Mouse (Mus musculus): ENCODE data around the gene Hbs1l. TPM values are rescaled to one million over a fixed set of nuclear protein-coding genes. Genes with fewer than 3 reads are reported as not detected.

Gene Hbs1l
- polyA plus RNA-seq, 1 experiment from 2014 or later = 114 TPM

- Histone ChIP-seq H3K27ac (no peak overlapping the region), H3K27me3 (ENCODE audit: insufficient read depth, poor library complexity, severe bottlenecking) (no peaks in the 10 kb centered on the region), H3K36me3 (no peaks in the 10 kb centered on the region), H3K4me3 (no peak overlapping the region), H3K4me1 (replicated peaks) (no peaks in the 10 kb centered on the region), H3K9me3 (no peaks in the 10 kb centered on the region)
- no peak for DNase-seq (ENCODE audit: low spot score)
- 98% methylated on average over 2 of the region's 2 CpGs for WGBS
These were observed 24.5 kb upstream of the Hbs1l start for GRCm38 (mm10) chr10:21271310-21271709.

- no peaks in the 10 kb centered on the region for H3K27me3 ChIP-seq (ENCODE audit: insufficient read depth, poor library complexity, severe bottlenecking)
- H3K9me3 ChIP-seq = no peaks in the 10 kb centered on the region
- no peak overlapping the region for H3K4me3 ChIP-seq
- H3K36me3 ChIP-seq = no peaks in the 10 kb centered on the region
- WGBS = 62% methylated on average over 6 of the region's 6 CpGs
- no peaks in the 10 kb centered on the region for H3K4me1 ChIP-seq (replicated peaks)
- DNase-seq (ENCODE audit: low spot score) = no peak
- no peak overlapping the region for H3K27ac ChIP-seq
These were observed 24.0 kb upstream of the Hbs1l start for GRCm38 (mm10) chr10:21271785-21272184.

GRCm38 (mm10) chr10:21287243-21288127 is 8.3 kb upstream of the Hbs1l start:
- Histone ChIP-seq H3K27ac (no peak overlapping the region), H3K4me3 (no peak overlapping the region), H3K27me3 (ENCODE audit: insufficient read depth, poor library complexity, severe bottlenecking) (no peaks in the 10 kb centered on the region), H3K4me1 (replicated peaks) (no peaks in the 10 kb centered on the region), H3K9me3 (no peaks in the 10 kb centered on the region), H3K36me3 (no peaks in the 10 kb centered on the region)
- no peak for DNase-seq (ENCODE audit: low spot score)
- 63% methylated on average over 10 of the region's 10 CpGs for WGBS

- no peak overlapping the region for H3K4me3 ChIP-seq
- DNase-seq (ENCODE audit: low spot score) = no peak
- 31% methylated on average over 4 of the region's 4 CpGs for WGBS
- no peaks in the 10 kb centered on the region for H3K27me3 ChIP-seq (ENCODE audit: insufficient read depth, poor library complexity, severe bottlenecking)
- H3K27ac ChIP-seq = no peak overlapping the region
- H3K4me1 ChIP-seq (replicated peaks) = no peaks in the 10 kb centered on the region; the same call in 1 of the 2 replicates
- H3K36me3 ChIP-seq = no peaks in the 10 kb centered on the region
- H3K9me3 ChIP-seq = no peaks in the 10 kb centered on the region
These were observed 4.6 kb upstream of the Hbs1l start for GRCm38 (mm10) chr10:21291228-21291627.

GRCm38 (mm10) chr10:21294217-21294616 is 1.6 kb upstream of the Hbs1l start:
- Histone ChIP-seq H3K4me3 (no peak overlapping the region), H3K27me3 (ENCODE audit: insufficient read depth, poor library complexity, severe bottlenecking) (no peaks in the 10 kb centered on the region), H3K27ac (no peak overlapping the region), H3K36me3 (peaks cover 3% of the 10 kb centered on the region), H3K9me3 (no peaks in the 10 kb centered on the region), H3K4me1 (replicated peaks) (peaks cover 14% of the 10 kb centered on the region)
- 89% methylated on average over 2 of the region's 2 CpGs for WGBS
- no peak for DNase-seq (ENCODE audit: low spot score)

- Histone ChIP-seq H3K27ac (peak overlapping the region; percentile 89; the same call in 1 of the 2 replicates), H3K4me3 (peak overlapping the region; percentile 76), H3K27me3 (ENCODE audit: insufficient read depth, poor library complexity, severe bottlenecking) (no peaks in the 10 kb centered on the region), H3K9me3 (no peaks in the 10 kb centered on the region), H3K36me3 (peaks cover 14% of the 10 kb centered on the region), H3K4me1 (replicated peaks) (peaks cover 14% of the 10 kb centered on the region)
- DNase-seq (ENCODE audit: low spot score) = no peak
- 47% methylated on average over 4 of the region's 4 CpGs for WGBS
These were observed 401 bp upstream of the Hbs1l start for GRCm38 (mm10) chr10:21295397-21295758.

GRCm38 (mm10) chr10:21298972-21299371 is 3.2 kb downstream of the Hbs1l start:
- DNase-seq (ENCODE audit: low spot score) = no peak

GRCm38 (mm10) chr10:21301822-21302221 is 6.0 kb downstream of the Hbs1l start:
- Histone ChIP-seq H3K4me1 (replicated peaks) (peaks cover 10% of the 10 kb centered on the region), H3K9me3 (no peaks in the 10 kb centered on the region), H3K36me3 (peaks cover 78% of the 10 kb centered on the region), H3K27me3 (ENCODE audit: insufficient read depth, poor library complexity, severe bottlenecking) (no peaks in the 10 kb centered on the region), H3K4me3 (no peak overlapping the region), H3K27ac (no peak overlapping the region)
- no peak for DNase-seq (ENCODE audit: low spot score)
- WGBS = 88% methylated on average over 7 of the region's 7 CpGs

More at GRCm38 (mm10) chr10:21298972-21299371, 3.2 kb downstream of the Hbs1l start:
- Histone ChIP-seq H3K27me3 (ENCODE audit: insufficient read depth, poor library complexity, severe bottlenecking) (no peaks in the 10 kb centered on the region), H3K36me3 (peaks cover 49% of the 10 kb centered on the region), H3K4me1 (replicated peaks) (peaks cover 14% of the 10 kb centered on the region), H3K9me3 (no peaks in the 10 kb centered on the region), H3K27ac (no peak overlapping the region), H3K4me3 (no peak overlapping the region)
- WGBS = 94% methylated on average over 2 of the region's 2 CpGs

GRCm38 (mm10) chr10:21304672-21305632 is 9.2 kb downstream of the Hbs1l start:
- DNase-seq (ENCODE audit: low spot score) = no peak
- Histone ChIP-seq H3K27me3 (ENCODE audit: insufficient read depth, poor library complexity, severe bottlenecking) (no peaks in the 10 kb centered on the region), H3K4me3 (no peak overlapping the region), H3K4me1 (replicated peaks) (no peaks in the 10 kb centered on the region), H3K27ac (no peak overlapping the region), H3K36me3 (peaks cover 79% of the 10 kb centered on the region), H3K9me3 (no peaks in the 10 kb centered on the region)
- 88% methylated on average over 11 of the region's 11 CpGs for WGBS

GRCm38 (mm10) chr10:21313732-21314131 is 18.0 kb downstream of the Hbs1l start:
- no peaks in the 10 kb centered on the region for H3K27me3 ChIP-seq (ENCODE audit: insufficient read depth, poor library complexity, severe bottlenecking)
- 88% methylated on average over 4 of the region's 4 CpGs for WGBS
- H3K4me3 ChIP-seq = no peak overlapping the region
- no peak for DNase-seq (ENCODE audit: low spot score)
- no peaks in the 10 kb centered on the region for H3K9me3 ChIP-seq
- no peaks in the 10 kb centered on the region for H3K4me1 ChIP-seq (replicated peaks)
- peaks cover 34% of the 10 kb centered on the region for H3K36me3 ChIP-seq
- no peak overlapping the region for H3K27ac ChIP-seq

- WGBS = 91% methylated on average over 1 of the region's 1 CpGs
- peaks cover 34% of the 10 kb centered on the region for H3K36me3 ChIP-seq
- no peaks in the 10 kb centered on the region for H3K4me1 ChIP-seq (replicated peaks)
These were observed 20.3 kb downstream of the Hbs1l start for GRCm38 (mm10) chr10:21316123-21316522.

GRCm38 (mm10) chr10:21318250-21318649 is 22.5 kb downstream of the Hbs1l start:
- 94% methylated on average over 4 of the region's 4 CpGs for WGBS
- H3K27me3 ChIP-seq (ENCODE audit: insufficient read depth, poor library complexity, severe bottlenecking) = no peaks in the 10 kb centered on the region
- H3K9me3 ChIP-seq = no peaks in the 10 kb centered on the region
- H3K4me1 ChIP-seq (replicated peaks) = no peaks in the 10 kb centered on the region
- no peak overlapping the region for H3K27ac ChIP-seq
- no peak overlapping the region for H3K4me3 ChIP-seq
- H3K36me3 ChIP-seq = peaks cover 34% of the 10 kb centered on the region
- no peak for DNase-seq (ENCODE audit: low spot score)

More at GRCm38 (mm10) chr10:21316123-21316522, 20.3 kb downstream of the Hbs1l start:
- no peak for DNase-seq (ENCODE audit: low spot score)
- Histone ChIP-seq H3K27ac (no peak overlapping the region), H3K4me3 (no peak overlapping the region), H3K27me3 (ENCODE audit: insufficient read depth, poor library complexity, severe bottlenecking) (no peaks in the 10 kb centered on the region), H3K9me3 (no peaks in the 10 kb centered on the region)

GRCm38 (mm10) chr10:21318996-21319395 is 23.2 kb downstream of the Hbs1l start:
- H3K4me3 ChIP-seq = no peak overlapping the region
- H3K36me3 ChIP-seq = peaks cover 30% of the 10 kb centered on the region
- H3K4me1 ChIP-seq (replicated peaks) = no peaks in the 10 kb centered on the region
- no peaks in the 10 kb centered on the region for H3K9me3 ChIP-seq
- H3K27me3 ChIP-seq (ENCODE audit: insufficient read depth, poor library complexity, severe bottlenecking) = no peaks in the 10 kb centered on the region
- 96% methylated on average over 1 of the region's 1 CpGs for WGBS
- DNase-seq (ENCODE audit: low spot score) = no peak
- H3K27ac ChIP-seq = no peak overlapping the region
